Mouse (Mus musculus) testis, postnatal 10 days (tissue): ENCODE data around the gene Nploc4.

Source experiments
- DNase-seq: peaks from one replicate; pipeline ENCODE4 v3.0.0; 2021; ENCODE audit warnings: low spot score

The Nploc4 gene

GRCm38 (mm10) chr11:120378611-120379540, 58.6 kb downstream of the Nploc4 start, which contains the start of gene Faap100:
Gene Faap100 (minus strand): TSS chr11:120378764.
- peak; percentile 94 for DNase-seq

GRCm38 (mm10) chr11:120378031-120378610, 59.4 kb downstream of the Nploc4 start:
- DNase-seq, result peak; percentile 73

- no peak for DNase-seq
Measured at GRCm38 (mm10) chr11:120377337-120377736, 60.2 kb downstream of the Nploc4 start.

GRCm38 (mm10) chr11:120376302-120377160, 61.0 kb downstream of the Nploc4 start:
- DNase-seq, result no peak

- no peak for DNase-seq
Measured at GRCm38 (mm10) chr11:120375324-120375723, 62.2 kb downstream of the Nploc4 start.

- DNase-seq, result peak; percentile 72
Measured at GRCm38 (mm10) chr11:120373820-120374586, 63.5 kb downstream of the Nploc4 start.

- no peak for DNase-seq
Measured at GRCm38 (mm10) chr11:120373025-120373424, 64.5 kb downstream of the Nploc4 start.

- peak; percentile 81 for DNase-seq
Measured at GRCm38 (mm10) chr11:120369656-120370055, 67.9 kb downstream of the Nploc4 start.

- no peak for DNase-seq
Measured at GRCm38 (mm10) chr11:120366443-120367027, 71.0 kb downstream of the Nploc4 start.

- no peak for DNase-seq
Measured at GRCm38 (mm10) chr11:120362891-120363290, 74.6 kb downstream of the Nploc4 start.

- no peak for DNase-seq
Measured at GRCm38 (mm10) chr11:120361295-120361694, 76.2 kb downstream of the Nploc4 start, which contains the start of gene Fscn2. Gene Fscn2 (plus strand): TSS chr11:120361534.

GRCm38 (mm10) chr11:120360755-120361154, 76.8 kb downstream of the Nploc4 start:
- DNase-seq, result no peak

GRCm38 (mm10) chr11:120360062-120360461, 77.4 kb downstream of the Nploc4 start:
- no peak for DNase-seq

- no peak for DNase-seq
Measured at GRCm38 (mm10) chr11:120359391-120359790, 78.1 kb downstream of the Nploc4 start.

GRCm38 (mm10) chr11:120357791-120358401, 79.6 kb downstream of the Nploc4 start:
- DNase-seq, result peak; percentile 88

- no peak for DNase-seq
Measured at GRCm38 (mm10) chr11:120356900-120357299, 80.6 kb downstream of the Nploc4 start.

GRCm38 (mm10) chr11:120356319-120356840, 81.1 kb downstream of the Nploc4 start:
- no peak for DNase-seq

GRCm38 (mm10) chr11:120355277-120356039, 82.0 kb downstream of the Nploc4 start:
- peak; percentile 38 for DNase-seq
